Mouse (Mus musculus): Measurements from ENCODE around the gene B3gnt2. TPM values are rescaled to one million over a fixed set of nuclear protein-coding genes. Genes with fewer than 3 reads are reported as not detected.

B3gnt2 gene
- polyA plus RNA-seq, 1 experiment from 2014 or later, result 20.4 TPM

- peak; percentile 66 for TF ChIP-seq CTCF (IDR thresholded peaks at IDR 0.05)
- no peak for TF ChIP-seq EP300 (IDR thresholded peaks at IDR 0.05)
- DNase-seq (ENCODE audit: low spot score) (peak; percentile 77), ATAC-seq (peak; percentile 69)
These were observed 150.2 kb downstream of the B3gnt2 start for GRCm38 (mm10) chr11:22710596-22710995.

More at GRCm38 (mm10) chr11:22710596-22710995, 150.2 kb downstream of the B3gnt2 start:
- Histone ChIP-seq H3K4me1 (ENCODE audit: insufficient read depth, low read depth, low read length) (no peaks in the 10 kb centered on the region), H3K4me2 (replicated peaks; ENCODE audit: low read depth, low read length) (no peak overlapping the region), H3K27ac (ENCODE audit: low read length) (no peak overlapping the region), H3K4me3 (ENCODE audit: low read depth, low read length) (no peak overlapping the region), H3K27me3 (replicated peaks; ENCODE audit: insufficient read depth, low read length) (no peaks in the 10 kb centered on the region), H3K9ac (replicated peaks; ENCODE audit: low read depth) (no peak overlapping the region), H3K9me3 (ENCODE audit: low read length) (no peaks in the 10 kb centered on the region), H3K36me3 (ENCODE audit: insufficient read depth, low read length) (no peaks in the 10 kb centered on the region)
- WGBS, result 93% methylated on average over 2 of the region's 2 CpGs

Other genes with a start within 250 kb of the B3gnt2 start
- 3.8 and 4.5 TPM in 2 replicates for gene Zrsr1, start 111.0 kb upstream of the B3gnt2 start, polyA plus RNA-seq (2015; fragmentation: Nextera tagmentation; extraction: Ambion mirVana)
- 26.1 and 26.6 TPM in 2 replicates for gene Gm28048, start 121.1 kb upstream of the B3gnt2 start, polyA plus RNA-seq (2015; fragmentation: Nextera tagmentation; extraction: Ambion mirVana)
- 217 and 233 TPM in 2 replicates for gene Commd1, start 121.4 kb upstream of the B3gnt2 start, polyA plus RNA-seq (2015; fragmentation: Nextera tagmentation; extraction: Ambion mirVana)
- gene Cct4, start 129.6 kb upstream of the B3gnt2 start, polyA plus RNA-seq (2015; fragmentation: Nextera tagmentation; extraction: Ambion mirVana), result 140 and 149 TPM in 2 replicates
- gene Fam161a, start 146.6 kb upstream of the B3gnt2 start, polyA plus RNA-seq (2015; fragmentation: Nextera tagmentation; extraction: Ambion mirVana), result 21.2 and 27.9 TPM in 2 replicates